Mouse (Mus musculus) liver, embryonic 13.5 days (tissue): Measurements from ENCODE around the gene Cfap57. TPM values are rescaled to one million over a fixed set of nuclear protein-coding genes. Genes with fewer than 3 reads are reported as not detected.

Source experiments
- ATAC-seq: fragments of 200-750 bp; cut with Nextera tagmentation; 2 replicates; pipeline ENCODE4 v1.8.0; 2017; ENCODE audit warnings: low read depth, mild to moderate bottlenecking, moderate number of reproducible peaks, moderate library complexity
- DNase-seq: peaks from one replicate; pipeline ENCODE4 v3.0.0; 2022
- H3K27ac ChIP-seq: fragments of 300-500 bp; sonication (generic); 2 replicates; pipeline ENCODE4 v1.5.1; 2015; ENCODE audit warnings: moderate library complexity, mild to moderate bottlenecking, inconsistent platforms
- H3K27me3 ChIP-seq: fragments of 300-500 bp; sonication (generic); 2 replicates; pipeline ENCODE4 v1.6.1; 2015; ENCODE audit warnings: mild to moderate bottlenecking, inconsistent platforms
- H3K36me3 ChIP-seq: fragments of 300-500 bp; sonication (generic); 2 replicates; pipeline ENCODE4 v1.6.1; 2015; ENCODE audit warnings: mild to moderate bottlenecking, inconsistent platforms
- H3K4me1 ChIP-seq: fragments of 300-500 bp; sonication (generic); replicated peaks from 2 replicates; pipeline ENCODE4 v1.6.1; 2015; ENCODE audit warnings: inconsistent platforms
- H3K4me2 ChIP-seq: fragments of 300-500 bp; sonication (generic); 2 replicates; pipeline ENCODE4 v1.6.1; 2015; ENCODE audit warnings: inconsistent platforms, mild to moderate bottlenecking, moderate library complexity
- H3K4me3 ChIP-seq: fragments of 300-500 bp; sonication (generic); replicated peaks from 2 replicates; pipeline ENCODE4 v1.5.1; 2015; ENCODE audit warnings: mild to moderate bottlenecking, inconsistent platforms
- H3K9ac ChIP-seq: fragments of 300-500 bp; sonication (generic); 2 replicates; pipeline ENCODE4 v1.6.1; 2015; ENCODE audit warnings: mild to moderate bottlenecking, inconsistent platforms
- H3K9me3 ChIP-seq: fragments of 300-500 bp; sonication (generic); replicated peaks from 2 replicates; pipeline ENCODE4 v1.6.1; 2016; ENCODE audit warnings: inconsistent platforms
- WGBS: fragments of 180-500 bp; shearing (Covaris S2); methylation state at CpG from one replicate; pipeline ENCODE4 v1.1.7; 2015; ENCODE audit not compliant: insufficient replicate concordance; 5-methylcytosine and 5-hydroxymethylcytosine counted together
- polyA plus RNA-seq: library from polyadenylated mRNA; unstranded; fragments of >200 nt; fragmentation: Nextera tagmentation; extraction: Ambion mirVana; gene quantifications from 2 replicates; pipeline ENCODE4 v1.2.1, GENCODE M21; 2015

Cfap57 gene
- polyA plus RNA-seq, 1 experiment from 2014 or later: 1.2 TPM

- no peak for DNase-seq
- H3K27ac ChIP-seq: no peak overlapping the region
- no peaks in the 10 kb centered on the region for H3K27me3 ChIP-seq
- WGBS: 14% methylated on average over 7 of the region's 7 CpGs
- no peak overlapping the region for H3K4me2 ChIP-seq
- H3K4me3 ChIP-seq: no peak overlapping the region
- no peak for ATAC-seq
- H3K9me3 ChIP-seq: no peaks in the 10 kb centered on the region
- no peaks in the 10 kb centered on the region for H3K36me3 ChIP-seq
- H3K9ac ChIP-seq: no peak overlapping the region
- H3K4me1 ChIP-seq: no peaks in the 10 kb centered on the region
These were observed 30.8 kb downstream of the Cfap57 start for GRCm38 (mm10) chr4:118589733-118590130.

- DNase-seq (no peak), ATAC-seq (no peak)
- Histone ChIP-seq H3K9me3 (no peaks in the 10 kb centered on the region), H3K27ac (no peak overlapping the region), H3K36me3 (no peaks in the 10 kb centered on the region), H3K4me1 (no peaks in the 10 kb centered on the region), H3K4me2 (no peak overlapping the region), H3K9ac (no peak overlapping the region), H3K4me3 (no peak overlapping the region), H3K27me3 (no peaks in the 10 kb centered on the region)
- WGBS: 60% methylated on average over 12 of the region's 12 CpGs
These were observed 31.4 kb downstream of the Cfap57 start for GRCm38 (mm10) chr4:118589053-118589732.

- peaks cover 7% of the 10 kb centered on the region; the same call in 1 of the 2 replicates for H3K27me3 ChIP-seq
- DNase-seq (no peak), ATAC-seq (no peak)
- no peaks in the 10 kb centered on the region for H3K4me1 ChIP-seq
- no peak overlapping the region for H3K4me3 ChIP-seq
- H3K4me2 ChIP-seq: no peak overlapping the region
- no peaks in the 10 kb centered on the region for H3K9me3 ChIP-seq
- no peaks in the 10 kb centered on the region for H3K36me3 ChIP-seq
- WGBS: 81% methylated on average over 8 of the region's 8 CpGs
- H3K27ac ChIP-seq: no peak overlapping the region
- no peak overlapping the region for H3K9ac ChIP-seq
These were observed 37.9 kb downstream of the Cfap57 start for GRCm38 (mm10) chr4:118582629-118583028.

- Histone ChIP-seq H3K4me2 (no peak overlapping the region), H3K36me3 (no peaks in the 10 kb centered on the region), H3K4me1 (no peaks in the 10 kb centered on the region), H3K9me3 (no peaks in the 10 kb centered on the region), H3K9ac (no peak overlapping the region), H3K27me3 (peaks cover 14% of the 10 kb centered on the region; the same call in 1 of the 2 replicates), H3K4me3 (no peak overlapping the region), H3K27ac (no peak overlapping the region)
- 57% methylated on average over 11 of the region's 11 CpGs for WGBS
- DNase-seq (no peak), ATAC-seq (no peak)
These were observed 39.1 kb downstream of the Cfap57 start for GRCm38 (mm10) chr4:118581508-118581907.

GRCm38 (mm10) chr4:118579313-118579712 lies 41.3 kb downstream of the Cfap57 start:
- no peaks in the 10 kb centered on the region for H3K36me3 ChIP-seq
- no peaks in the 10 kb centered on the region for H3K4me1 ChIP-seq
- no peak overlapping the region for H3K27ac ChIP-seq
- H3K9ac ChIP-seq: no peak overlapping the region
- no peak for ATAC-seq
- DNase-seq: no peak
- WGBS: 36% methylated on average over 13 of the region's 13 CpGs
- H3K9me3 ChIP-seq: no peaks in the 10 kb centered on the region
- no peak overlapping the region for H3K4me2 ChIP-seq
- H3K4me3 ChIP-seq: no peak overlapping the region
- H3K27me3 ChIP-seq: peaks cover 28% of the 10 kb centered on the region

- no peak for ATAC-seq
These were observed 44.5 kb downstream of the Cfap57 start for GRCm38 (mm10) chr4:118576097-118576496.

GRCm38 (mm10) chr4:118571441-118571840 lies 49.1 kb downstream of the Cfap57 start:
- WGBS: 69% methylated on average over 15 of the region's 15 CpGs
- no peak overlapping the region for H3K4me2 ChIP-seq
- peaks cover 45% of the 10 kb centered on the region for H3K4me1 ChIP-seq
- H3K9me3 ChIP-seq: peaks cover 8% of the 10 kb centered on the region; the same call in 1 of the 2 replicates
- DNase-seq (no peak), ATAC-seq (no peak)
- H3K36me3 ChIP-seq: no peaks in the 10 kb centered on the region
- peaks cover 34% of the 10 kb centered on the region for H3K27me3 ChIP-seq
- H3K9ac ChIP-seq: no peak overlapping the region
- no peak overlapping the region for H3K27ac ChIP-seq
- H3K4me3 ChIP-seq: no peak overlapping the region

More at GRCm38 (mm10) chr4:118576097-118576496, 44.5 kb downstream of the Cfap57 start:
- no peaks in the 10 kb centered on the region for H3K9me3 ChIP-seq
- no peak overlapping the region for H3K27ac ChIP-seq
- H3K4me2 ChIP-seq: no peak overlapping the region
- peaks cover 49% of the 10 kb centered on the region for H3K27me3 ChIP-seq
- peak; percentile 71 for DNase-seq
- H3K4me1 ChIP-seq: no peaks in the 10 kb centered on the region
- WGBS: 8% methylated on average over 6 of the region's 6 CpGs
- no peak overlapping the region for H3K4me3 ChIP-seq
- H3K36me3 ChIP-seq: no peaks in the 10 kb centered on the region
- no peak overlapping the region for H3K9ac ChIP-seq

- H3K4me3 ChIP-seq: peak overlapping the region; percentile 40
- peak; percentile 43; the same call in 1 of the 2 replicates for ATAC-seq
- peak overlapping the region; percentile 50 for H3K4me2 ChIP-seq
- peak; percentile 58 for DNase-seq
- peaks cover 21% of the 10 kb centered on the region for H3K27me3 ChIP-seq
- H3K9me3 ChIP-seq: peaks cover 8% of the 10 kb centered on the region; the same call in 1 of the 2 replicates
- WGBS: 65% methylated on average over 23 of the region's 23 CpGs
- H3K36me3 ChIP-seq: no peaks in the 10 kb centered on the region
- H3K4me1 ChIP-seq: peaks cover 49% of the 10 kb centered on the region
- peak overlapping the region; percentile 80 for H3K27ac ChIP-seq
- H3K9ac ChIP-seq: peak overlapping the region; percentile 60
These were observed 51.3 kb downstream of the Cfap57 start for GRCm38 (mm10) chr4:118569320-118569719.

GRCm38 (mm10) chr4:118568709-118569108 lies 51.9 kb downstream of the Cfap57 start:
- peak overlapping the region; percentile 82 for H3K27ac ChIP-seq

GRCm38 (mm10) chr4:118566161-118566676 lies 54.4 kb downstream of the Cfap57 start:
- H3K9ac ChIP-seq: no peak overlapping the region; the same call in 1 of the 2 replicates
- H3K36me3 ChIP-seq: no peaks in the 10 kb centered on the region
- no peak overlapping the region for H3K4me3 ChIP-seq
- DNase-seq (peak; percentile 63), ATAC-seq (no peak)
- 29% methylated on average over 7 of the region's 7 CpGs for WGBS
- peaks cover 49% of the 10 kb centered on the region for H3K4me1 ChIP-seq
- peaks cover 8% of the 10 kb centered on the region; the same call in 1 of the 2 replicates for H3K9me3 ChIP-seq
- no peak overlapping the region for H3K27ac ChIP-seq
- no peak overlapping the region for H3K4me2 ChIP-seq
- no peaks in the 10 kb centered on the region for H3K27me3 ChIP-seq

More at GRCm38 (mm10) chr4:118568709-118569108, 51.9 kb downstream of the Cfap57 start:
- Histone ChIP-seq H3K36me3 (no peaks in the 10 kb centered on the region), H3K9ac (peak overlapping the region; percentile 52), H3K4me1 (peaks cover 49% of the 10 kb centered on the region), H3K27me3 (peaks cover 15% of the 10 kb centered on the region), H3K4me3 (peak overlapping the region; percentile 40), H3K9me3 (peaks cover 8% of the 10 kb centered on the region; the same call in 1 of the 2 replicates), H3K4me2 (peak overlapping the region; percentile 50)
- DNase-seq (peak; percentile 92), ATAC-seq (peak; percentile 95)
- WGBS: 21% methylated on average over 10 of the region's 10 CpGs

- no peak overlapping the region for H3K4me3 ChIP-seq
- 84% methylated on average over 3 of the region's 3 CpGs for WGBS
- no peak for DNase-seq
- no peaks in the 10 kb centered on the region for H3K27me3 ChIP-seq
- no peak overlapping the region for H3K9ac ChIP-seq
- no peak for ATAC-seq
- H3K27ac ChIP-seq: no peak overlapping the region
- H3K9me3 ChIP-seq: peaks cover 8% of the 10 kb centered on the region; the same call in 1 of the 2 replicates
- H3K4me1 ChIP-seq: peaks cover 39% of the 10 kb centered on the region
- H3K36me3 ChIP-seq: no peaks in the 10 kb centered on the region
- no peak overlapping the region for H3K4me2 ChIP-seq
These were observed 55.7 kb downstream of the Cfap57 start for GRCm38 (mm10) chr4:118564926-118565279.
